Mouse (Mus musculus) CH12.LX (cell line): ENCODE data around the gene Vmn1r58. TPM values are rescaled to one million over a fixed set of nuclear protein-coding genes. Genes with fewer than 3 reads are reported as not detected.

ENCODE experiments used
- polyA plus RNA-seq: library from polyadenylated mRNA; unstranded; fragments of >175 nt; gene quantifications from 2 replicates; pipeline ENCODE4 v1.2.1, GENCODE M21; 2012; ENCODE audit warnings: low read depth; ENCODE audit not compliant: insufficient read length
- total RNA-seq, 2 experiments: library from RNA; depleted of rRNA; stranded (reverse); fragments of 300-350 nt in 1 of 2; fragments of >200 nt in 1 of 2; gene quantifications; 2 replicates each; pipeline ENCODE4 v1.2.3; 2012 to 2014

Vmn1r58 gene
- total and polyA plus RNA-seq, 3 experiments = not detected

Other genes with a start within 250 kb of the Vmn1r58 start
- not detected in 2 replicates for gene Vmn1r56, start 216.6 kb downstream of the Vmn1r58 start, total RNA-seq (2012; rRNA removed)
- not detected in 2 replicates for gene Vmn1r56, start 216.6 kb downstream of the Vmn1r58 start, total RNA-seq (2014; rRNA removed)
- not detected in 2 replicates for gene Vmn1r56, start 216.6 kb downstream of the Vmn1r58 start, polyA plus RNA-seq
- not detected in 2 replicates for gene Vmn1r57, start 194.9 kb downstream of the Vmn1r58 start, total RNA-seq (2012; rRNA removed)
- gene Vmn1r57, start 194.9 kb downstream of the Vmn1r58 start, total RNA-seq (2014; rRNA removed) = not detected in 2 replicates
- not detected in 2 replicates for gene Vmn1r57, start 194.9 kb downstream of the Vmn1r58 start, polyA plus RNA-seq
- not detected in 2 replicates for gene Gm5065, start 62.9 kb downstream of the Vmn1r58 start, total RNA-seq (2012; rRNA removed)
- gene Gm5065, start 62.9 kb downstream of the Vmn1r58 start, total RNA-seq (2014; rRNA removed) = not detected in 2 replicates
- gene Gm5065, start 62.9 kb downstream of the Vmn1r58 start, polyA plus RNA-seq = not detected in 2 replicates
- not detected in 2 replicates for gene Nlrp2, start 62.4 kb downstream of the Vmn1r58 start, total RNA-seq (2012; rRNA removed)
- gene Nlrp2, start 62.4 kb downstream of the Vmn1r58 start, total RNA-seq (2014; rRNA removed) = not detected in 2 replicates
- gene Nlrp2, start 62.4 kb downstream of the Vmn1r58 start, polyA plus RNA-seq = not detected in 2 replicates
- not detected in 2 replicates for gene Vmn1r59, start 43.4 kb upstream of the Vmn1r58 start, total RNA-seq (2012; rRNA removed)
- gene Vmn1r59, start 43.4 kb upstream of the Vmn1r58 start, total RNA-seq (2014; rRNA removed) = not detected in 2 replicates
- not detected in 2 replicates for gene Vmn1r59, start 43.4 kb upstream of the Vmn1r58 start, polyA plus RNA-seq
- gene Vmn2r28, start 80.6 kb upstream of the Vmn1r58 start, total RNA-seq (2012; rRNA removed) = not detected in 2 replicates
- gene Vmn2r28, start 80.6 kb upstream of the Vmn1r58 start, total RNA-seq (2014; rRNA removed) = not detected in 2 replicates
- not detected in 2 replicates for gene Vmn2r28, start 80.6 kb upstream of the Vmn1r58 start, polyA plus RNA-seq
- gene Vmn1r60, start 133.9 kb upstream of the Vmn1r58 start, total RNA-seq (2012; rRNA removed) = not detected in 2 replicates
- not detected in 2 replicates for gene Vmn1r60, start 133.9 kb upstream of the Vmn1r58 start, total RNA-seq (2014; rRNA removed)
- gene Vmn1r60, start 133.9 kb upstream of the Vmn1r58 start, polyA plus RNA-seq = not detected in 2 replicates
- gene Vmn1r61, start 199.9 kb upstream of the Vmn1r58 start, total RNA-seq (2012; rRNA removed) = not detected in 2 replicates
- gene Vmn1r61, start 199.9 kb upstream of the Vmn1r58 start, total RNA-seq (2014; rRNA removed) = not detected in 2 replicates
- not detected in 2 replicates for gene Vmn1r61, start 199.9 kb upstream of the Vmn1r58 start, polyA plus RNA-seq